Mouse (Mus musculus) G1E (cell line): ENCODE data around the gene Gm10061.

Source experiments
- CTCF ChIP-seq: IDR thresholded peaks from 2 replicates; pipeline ENCODE4 v1.5.1; 2012; ENCODE audit warnings: low read depth, low read length, inconsistent platforms, mixed read lengths
- GATA1 ChIP-seq: IDR thresholded peaks from 2 replicates; pipeline ENCODE4 v1.6.1; 2012; ENCODE audit warnings: borderline replicate concordance, low read length, inconsistent platforms, mixed read lengths
- TAL1 ChIP-seq: conservative IDR thresholded peaks from 2 replicates; pipeline ENCODE4 v1.6.1; 2012; ENCODE audit warnings: low read depth, low read length, inconsistent platforms, mixed read lengths

- no peak for TF ChIP-seq CTCF
- no peak for TF ChIP-seq GATA1
- no peak for TF ChIP-seq TAL1
These were observed 6.8 kb downstream of the Gm10061 start, which contains the start of gene Gm9789 for GRCm38 (mm10) chr16:89157652-89158051.
